Comparison of ENCODE assay signal across 8 mouse cellular contexts in the genomic region with DNA sequence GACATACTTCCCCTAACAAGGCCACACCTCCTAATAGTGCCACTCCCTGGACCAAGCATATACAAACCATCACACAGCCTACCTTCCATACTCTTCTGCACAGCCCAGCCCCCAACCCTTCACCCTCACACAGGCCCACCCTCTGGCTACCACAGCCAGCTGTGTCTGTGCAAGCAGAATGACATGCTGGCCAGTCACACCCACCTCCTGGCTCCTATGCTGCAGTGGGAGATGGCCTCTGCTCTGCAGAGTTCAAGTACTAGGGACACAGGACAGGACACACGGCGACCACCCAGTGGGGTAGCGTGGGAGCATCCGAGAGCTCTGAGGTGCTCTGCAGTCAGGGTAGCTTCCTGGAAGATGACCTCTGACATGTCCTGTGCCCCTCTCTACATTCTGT. TPM values are rescaled to one million over a fixed set of nuclear protein-coding genes. Genes with fewer than 3 reads are reported as not detected.
DNase-seq lines count a peak whose midpoint lies in the region; ATAC-seq lines count a peak whose summit lies in the region.

No protein-coding gene starts in this region.

- H3K27ac ChIP-seq in forebrain, embryonic 14.5 days (ENCODE audit: low read depth, low read length), result no peak overlapping the region
- H3K27ac ChIP-seq in forebrain, embryonic 10.5 days, result no peak overlapping the region
- no peak overlapping the region for H3K27ac ChIP-seq in limb, embryonic 11.5 days (replicated peaks; ENCODE audit: low read depth, low read length)
- H3K27ac ChIP-seq in limb, embryonic 10.5 days, result no peak overlapping the region
- no peak overlapping the region for H3K27ac ChIP-seq in embryonic facial prominence, embryonic 14.5 days (replicated peaks; ENCODE audit: low read depth, low read length)
- H3K27ac ChIP-seq in midbrain, embryonic 16.5 days (ENCODE audit: low read length), result 0 out of 2 replicates have a peak overlapping the region, but pooled peaks have one; percentile 30

- intact Hi-C loops in left cerebral cortex, postnatal 36 days (cut with DNase I), result loop anchor here (1.0 to 5.0 kb wide), 3 partner anchors 22 to 99 kb away; no protein-coding TSS in a partner anchor

- H3K9ac ChIP-seq in forebrain, embryonic 14.5 days (ENCODE audit: low read length), result no peak overlapping the region
- no peak overlapping the region for H3K9ac ChIP-seq in limb, embryonic 11.5 days (ENCODE audit: low read length)
- no peak overlapping the region for H3K9ac ChIP-seq in embryonic facial prominence, embryonic 14.5 days (ENCODE audit: low read depth, low read length)
- H3K9ac ChIP-seq in midbrain, embryonic 16.5 days (ENCODE audit: low read depth, low read length), result no peak overlapping the region

- no peaks in the 10 kb centered on the region for H3K27me3 ChIP-seq in forebrain, embryonic 14.5 days (replicated peaks; ENCODE audit: control insufficient read depth, insufficient read depth, low read length)
- peaks cover 59% of the 10 kb centered on the region for H3K27me3 ChIP-seq in forebrain, embryonic 10.5 days (ENCODE audit: poor library complexity, severe bottlenecking)
- H3K27me3 ChIP-seq in limb, embryonic 11.5 days (ENCODE audit: control insufficient read depth, insufficient read depth, low read length), result no peaks in the 10 kb centered on the region
- H3K27me3 ChIP-seq in limb, embryonic 10.5 days (ENCODE audit: low read depth, poor library complexity, severe bottlenecking), result peaks cover 16% of the 10 kb centered on the region
- no peaks in the 10 kb centered on the region for H3K27me3 ChIP-seq in embryonic facial prominence, embryonic 14.5 days (replicated peaks; ENCODE audit: control insufficient read depth, insufficient read depth, low read length)
- no peaks in the 10 kb centered on the region for H3K27me3 ChIP-seq in midbrain, embryonic 16.5 days (ENCODE audit: control insufficient read depth, insufficient read depth, low read depth, low read length)

- no peak for DNase-seq in forebrain, embryonic 14.5 days (ENCODE audit: low spot score)
- no peak for DNase-seq in forebrain, embryonic 10.5 days (ENCODE audit: extremely low spot score, low spot score)
- no peak for DNase-seq in limb, embryonic 11.5 days (ENCODE audit: low spot score)
- no peak for DNase-seq in limb, embryonic 10.5 days (ENCODE audit: low spot score)
- DNase-seq in embryonic facial prominence, embryonic 14.5 days (ENCODE audit: low spot score), result no peak
- no peak for DNase-seq in c-Kit-positive CD71-positive TER-119-positive erythroid progenitor cells, embryonic 14.5 days (ENCODE audit: low spot score)
- no peak for DNase-seq in left cerebral cortex, postnatal 36 days (ENCODE audit: low spot score in 2 of 2)

- H3K4me1 ChIP-seq in forebrain, embryonic 14.5 days (ENCODE audit: control insufficient read depth, insufficient read depth, low read length), result no peaks in the 10 kb centered on the region
- H3K4me1 ChIP-seq in forebrain, embryonic 10.5 days, result 0 out of 2 replicates have a peak, but pooled peaks cover 2% of the 10 kb centered on the region
- H3K4me1 ChIP-seq in limb, embryonic 11.5 days (ENCODE audit: control insufficient read depth, insufficient read depth, low read length), result 0 out of 2 replicates have a peak, but pooled peaks cover 2% of the 10 kb centered on the region
- peaks cover 9% of the 10 kb centered on the region; the same call in 1 of the 2 replicates for H3K4me1 ChIP-seq in limb, embryonic 10.5 days
- H3K4me1 ChIP-seq in embryonic facial prominence, embryonic 14.5 days (ENCODE audit: control insufficient read depth, insufficient read depth, low read length), result no peaks in the 10 kb centered on the region
- peaks cover 5% of the 10 kb centered on the region; the same call in 1 of the 2 replicates for H3K4me1 ChIP-seq in midbrain, embryonic 16.5 days (ENCODE audit: control insufficient read depth, insufficient read depth, low read length)

- ATAC-seq in forebrain, embryonic 14.5 days, result peak; percentile 29
- ATAC-seq in limb, embryonic 11.5 days (ENCODE audit: insufficient number of reproducible peaks, low FRiP score, low TSS enrichment, low read depth), result peak; percentile 7; the same call in 1 of the 2 replicates
- ATAC-seq in embryonic facial prominence, embryonic 14.5 days (ENCODE audit: low read depth), result 0 out of 2 replicates have a peak, but pooled peaks have one; percentile 7
- ATAC-seq in midbrain, embryonic 16.5 days, result peak; percentile 20

- H3K4me2 ChIP-seq in forebrain, embryonic 14.5 days (ENCODE audit: low read length), result no peak overlapping the region
- H3K4me2 ChIP-seq in limb, embryonic 11.5 days (ENCODE audit: low read depth, severe bottlenecking), result no peak overlapping the region
- H3K4me2 ChIP-seq in embryonic facial prominence, embryonic 14.5 days (ENCODE audit: low read depth, low read length), result no peak overlapping the region
- no peak overlapping the region for H3K4me2 ChIP-seq in midbrain, embryonic 16.5 days (ENCODE audit: low read length)

- WGBS in forebrain, embryonic 14.5 days, result 88% methylated on average over 4 of the region's 4 CpGs
- 87% methylated on average over 4 of the region's 4 CpGs for WGBS in forebrain, embryonic 10.5 days
- WGBS in limb, embryonic 11.5 days, result 93% methylated on average over 4 of the region's 4 CpGs
- 86% methylated on average over 4 of the region's 4 CpGs for WGBS in limb, embryonic 10.5 days
- WGBS in embryonic facial prominence, embryonic 14.5 days, result 89% methylated on average over 4 of the region's 4 CpGs
- 90% methylated on average over 4 of the region's 4 CpGs for WGBS in midbrain, embryonic 16.5 days

- H3K4me3 ChIP-seq in forebrain, embryonic 14.5 days (ENCODE audit: low read depth, low read length), result no peak overlapping the region
- H3K4me3 ChIP-seq in forebrain, embryonic 10.5 days, result no peak overlapping the region
- no peak overlapping the region for H3K4me3 ChIP-seq in limb, embryonic 11.5 days (ENCODE audit: low read depth, low read length)
- H3K4me3 ChIP-seq in limb, embryonic 10.5 days, result no peak overlapping the region
- H3K4me3 ChIP-seq in embryonic facial prominence, embryonic 14.5 days (ENCODE audit: low read depth, low read length), result no peak overlapping the region
- no peak overlapping the region for H3K4me3 ChIP-seq in midbrain, embryonic 16.5 days (ENCODE audit: low read depth, low read length)

- peaks cover 40% of the 10 kb centered on the region for H3K36me3 ChIP-seq in forebrain, embryonic 14.5 days (ENCODE audit: control insufficient read depth, insufficient read depth, low read length)
- no peaks in the 10 kb centered on the region for H3K36me3 ChIP-seq in forebrain, embryonic 10.5 days (replicated peaks)
- no peaks in the 10 kb centered on the region for H3K36me3 ChIP-seq in limb, embryonic 11.5 days (ENCODE audit: control insufficient read depth, insufficient read depth, low read length)
- no peaks in the 10 kb centered on the region for H3K36me3 ChIP-seq in limb, embryonic 10.5 days
- peaks cover 39% of the 10 kb centered on the region for H3K36me3 ChIP-seq in embryonic facial prominence, embryonic 14.5 days (ENCODE audit: control insufficient read depth, insufficient read depth, low read length)
- peaks cover 5% of the 10 kb centered on the region for H3K36me3 ChIP-seq in midbrain, embryonic 16.5 days (ENCODE audit: control insufficient read depth, insufficient read depth, low read length)

- no peaks in the 10 kb centered on the region for H3K9me3 ChIP-seq in forebrain, embryonic 14.5 days (replicated peaks; ENCODE audit: control insufficient read depth, low read length)
- no peaks in the 10 kb centered on the region for H3K9me3 ChIP-seq in forebrain, embryonic 10.5 days
- no peaks in the 10 kb centered on the region for H3K9me3 ChIP-seq in limb, embryonic 11.5 days (ENCODE audit: control insufficient read depth, low read length)
- H3K9me3 ChIP-seq in limb, embryonic 10.5 days (replicated peaks), result no peaks in the 10 kb centered on the region
- no peaks in the 10 kb centered on the region for H3K9me3 ChIP-seq in embryonic facial prominence, embryonic 14.5 days (ENCODE audit: control insufficient read depth, low read length)
- no peaks in the 10 kb centered on the region for H3K9me3 ChIP-seq in midbrain, embryonic 16.5 days (replicated peaks; ENCODE audit: control insufficient read depth, low read length, poor library complexity, severe bottlenecking)

RNA-seq across cellular contexts. Expression of a gene that starts 25.9 kb away (rescaled TPM):
- polyA plus RNA-seq in forebrain, embryonic 14.5 days (2014; fragmentation: Nextera tagmentation; extraction: Ambion mirVana), result 0.67 and 0.73 TPM in 2 replicates
- polyA plus RNA-seq in forebrain, embryonic 10.5 days (2016; fragmentation: Nextera tagmentation; extraction: Ambion mirVana), result 0.11 and 0.20 TPM in 2 replicates
- polyA plus RNA-seq in limb, embryonic 11.5 days (2014; fragmentation: Nextera tagmentation; extraction: Ambion mirVana), result 0.91 and 1.0 TPM in 2 replicates
- polyA plus RNA-seq in limb, embryonic 10.5 days (2016; fragmentation: Nextera tagmentation; extraction: Ambion mirVana), result 0.16 and 0.45 TPM in 2 replicates
- 3.5 and 6.0 TPM in 2 replicates for polyA plus RNA-seq in embryonic facial prominence, embryonic 14.5 days (2014; fragmentation: Nextera tagmentation; extraction: Ambion mirVana)
- 1.5 and 1.9 TPM in 2 replicates for polyA plus RNA-seq in midbrain, embryonic 16.5 days (2015; fragmentation: Nextera tagmentation; extraction: Ambion mirVana)
- total RNA-seq in left cerebral cortex, postnatal 36 days (2021), result 1 to 10 TPM; 4.6 to 4.9 TPM
